Mouse (Mus musculus): ENCODE data around the gene Aqp2.

Aqp2 gene

GRCm38 (mm10) chr15:99614753-99615152 is 35.9 kb downstream of the Aqp2 start:
- in situ Hi-C loops (cut with MboI; ENCODE audit: low sequenced_read_pairs) = no loop called here

- in situ Hi-C loops (cut with MboI; ENCODE audit: low sequenced_read_pairs) = no loop called here
These were observed 36.4 kb downstream of the Aqp2 start for GRCm38 (mm10) chr15:99615246-99615645.

- in situ Hi-C loops (cut with MboI; ENCODE audit: low sequenced_read_pairs) = no loop called here
These were observed 39.7 kb downstream of the Aqp2 start for GRCm38 (mm10) chr15:99618595-99618994.

- in situ Hi-C loops (cut with MboI; ENCODE audit: low sequenced_read_pairs) = no loop called here
These were observed 41.0 kb downstream of the Aqp2 start for GRCm38 (mm10) chr15:99619821-99620220.

- in situ Hi-C loops (cut with MboI; ENCODE audit: low sequenced_read_pairs) = no loop called here
These were observed 43.2 kb downstream of the Aqp2 start for GRCm38 (mm10) chr15:99622063-99622462.

- in situ Hi-C loops (cut with MboI; ENCODE audit: low sequenced_read_pairs) = no loop called here
These were observed 52.8 kb downstream of the Aqp2 start for GRCm38 (mm10) chr15:99631618-99632017.

All from CH12F3 (cell line).